In the genomic region with DNA sequence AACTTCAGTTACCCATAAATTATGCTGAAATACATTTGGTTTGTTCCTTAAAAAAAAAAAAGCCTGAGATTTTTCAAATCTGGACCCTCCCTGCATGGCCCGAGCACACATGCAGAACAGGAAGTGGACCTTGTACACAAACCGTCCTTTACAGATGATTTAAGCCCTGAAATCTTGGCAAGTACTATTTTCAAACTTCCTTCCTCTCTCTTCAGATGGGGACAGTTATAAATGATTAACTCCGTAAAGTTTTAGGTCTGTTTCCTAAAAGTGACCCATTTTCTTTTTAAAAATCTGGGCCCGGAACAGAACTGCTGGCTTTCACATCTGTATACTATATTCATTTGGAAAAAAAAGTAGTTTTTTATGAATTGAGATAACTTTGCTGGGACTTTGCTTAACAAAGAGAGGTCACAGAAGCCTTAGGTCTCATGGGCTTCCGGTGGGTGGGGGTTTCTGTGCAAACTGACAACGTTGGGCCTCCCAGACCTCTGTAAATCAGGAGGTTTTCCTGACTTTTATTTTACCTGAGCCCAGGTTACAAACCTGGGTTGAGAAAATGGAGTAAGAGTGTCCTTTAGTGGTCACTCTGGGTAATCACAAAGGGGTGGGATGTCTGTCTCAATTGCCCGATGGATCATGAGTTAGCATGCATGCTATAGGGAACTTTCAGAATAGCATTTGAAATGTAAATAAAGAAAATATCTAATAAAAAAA, we compare ENCODE assay signal across 9 mouse cellular contexts.
DNase-seq lines count a peak whose midpoint lies in the region; ATAC-seq and TF ChIP-seq lines count a peak whose summit lies in the region.
"Had no signal": no experiment of that assay in that cellular context is flagged by ENCODE, and none has a peak within 500 bp of the region (broad histone marks: within the 10 kb centered on the region; RNA-seq: fewer than 3 reads in every experiment).

No protein-coding gene starts in this region.

- no peak for ATAC-seq in cerebellum, adult (ENCODE audit: insufficient number of reproducible peaks, low FRiP score, low TSS enrichment)
- ATAC-seq in lung, embryonic 15.5 days (ENCODE audit: borderline replicate concordance, extremely low read depth, low FRiP score, low TSS enrichment): no peak
- ATAC-seq in intestine, postnatal 0 days: peak; percentile 85
- 0 out of 2 replicates have a peak, but pooled peaks have one; percentile 47 for ATAC-seq in monocyte, adult 5-6 weeks (replicated peaks; ENCODE audit: insufficient number of reproducible peaks, low FRiP score, low TSS enrichment, poor library complexity, severe bottlenecking)
- ATAC-seq: activated CD4-positive, CD25-positive, alpha-beta regulatory T cell, adult 4 months had no signal

- H3K36me3 ChIP-seq in lung, embryonic 15.5 days: no peaks in the 10 kb centered on the region
- H3K36me3 ChIP-seq in intestine, postnatal 0 days (ENCODE audit: control insufficient read depth, insufficient read depth): no peaks in the 10 kb centered on the region

- no peak overlapping the region for H3K4me3 ChIP-seq in lung, embryonic 15.5 days
- H3K4me3 ChIP-seq in intestine, postnatal 0 days (ENCODE audit: low read depth, low read length): no peak overlapping the region

- no peak overlapping the region for H3K9ac ChIP-seq in lung, embryonic 15.5 days
- H3K9ac ChIP-seq in intestine, postnatal 0 days (ENCODE audit: low read depth, low read length): no peak overlapping the region

- H3K4me1 ChIP-seq in lung, embryonic 15.5 days: peaks cover 17% of the 10 kb centered on the region
- H3K4me1 ChIP-seq in intestine, postnatal 0 days (replicated peaks; ENCODE audit: control insufficient read depth, insufficient read depth, low read length): 0 out of 2 replicates have a peak, but pooled peaks cover 3% of the 10 kb centered on the region

- peak overlapping the region; percentile 31 for H3K4me2 ChIP-seq in lung, embryonic 15.5 days
- no peak overlapping the region; the same call in 1 of the 2 replicates for H3K4me2 ChIP-seq in intestine, postnatal 0 days (replicated peaks; ENCODE audit: low read depth)

- TF ChIP-seq CTCF in intestine, postnatal 0 days (IDR thresholded peaks at IDR 0.05; ENCODE audit: low read depth): peak; percentile 66

- no peaks in the 10 kb centered on the region for H3K9me3 ChIP-seq in lung, embryonic 15.5 days
- H3K9me3 ChIP-seq in intestine, postnatal 0 days (ENCODE audit: control insufficient read depth): no peaks in the 10 kb centered on the region

- peak overlapping the region; percentile 61 for H3K27ac ChIP-seq in lung, embryonic 15.5 days
- H3K27ac ChIP-seq in intestine, postnatal 0 days (ENCODE audit: low read depth, low read length): peak overlapping the region; percentile 50; the same call in 1 of the 2 replicates

- peak; percentile 6 to 15 for DNase-seq in cerebellum, postnatal 14 days
- no peak for DNase-seq in lung, postnatal 4 days
- DNase-seq in frontal cortex, adult 2 months (ENCODE audit: extremely low spot score in 1 of 2, low spot score in 1 of 2): no peak
- DNase-seq in cerebellum, adult 9-10 months: no peak

- H3K27me3 ChIP-seq in lung, embryonic 15.5 days: no peaks in the 10 kb centered on the region
- no peaks in the 10 kb centered on the region for H3K27me3 ChIP-seq in intestine, postnatal 0 days (replicated peaks; ENCODE audit: control insufficient read depth, insufficient read depth, low read length)

- WGBS in lung, embryonic 15.5 days: 7% methylated on average over 7 of the region's 7 CpGs
- WGBS in intestine, postnatal 0 days: 9% methylated on average over 7 of the region's 7 CpGs

Comparison
In these comparisons a context has a peak if more than half of its experiments do, and no peak if none do; other contexts are left out.
1. DNase-seq: peak in cerebellum, postnatal 14 days (2 of 2); none in lung, postnatal 4 days (0 of 2), frontal cortex, adult 2 months (0 of 2) and cerebellum, adult 9-10 months (single experiment).
2. ATAC-seq: peak in intestine, postnatal 0 days (single experiment) and monocyte, adult 5-6 weeks (single experiment); none in cerebellum, adult (single experiment) and lung, embryonic 15.5 days (single experiment).